Comparison of ENCODE assay signal across 24 mouse cellular contexts in genomic region chr17:23554321-23554720, GRCm38 (mm10). TPM values are rescaled to one million over a fixed set of nuclear protein-coding genes. Genes with fewer than 3 reads are reported as not detected.
"Had no signal": no experiment of that assay in that cellular context is flagged by ENCODE, and none has a peak within 500 bp of the region (broad histone marks: within the 10 kb centered on the region; RNA-seq: fewer than 3 reads in every experiment).

No protein-coding gene starts in this region.

- H3K4me2 ChIP-seq: lung, embryonic 15.5 days; midbrain, embryonic 11.5 days; midbrain, embryonic 13.5 days; midbrain, embryonic 15.5 days; neural tube, embryonic 12.5 days; stomach, embryonic 15.5 days had no signal

- H3K4me3 ChIP-seq: lung, embryonic 15.5 days; megakaryocyte, embryonic 14.5 days; midbrain, embryonic 13.5 days; midbrain, embryonic 15.5 days; neural tube, embryonic 12.5 days; stomach, embryonic 15.5 days had no signal

- ATAC-seq: liver, postnatal 0 days; lung, postnatal 0 days; midbrain, embryonic 13.5 days; midbrain, embryonic 15.5 days had no signal

- H3K9ac ChIP-seq: liver, postnatal 0 days; lung, embryonic 15.5 days; midbrain, embryonic 13.5 days; midbrain, embryonic 15.5 days; neural tube, embryonic 12.5 days; stomach, embryonic 15.5 days had no signal

- DNase-seq: liver, postnatal 0 days; lung, adult 2 months; lung, postnatal 14 days; lung, postnatal 36 days; right cerebral cortex, postnatal 14 days; thymus, adult 2 months; thymus, postnatal 25 days; thymus, postnatal 4 days had no signal

- H3K9me3 ChIP-seq: lung, embryonic 15.5 days; megakaryocyte, embryonic 14.5 days; midbrain, embryonic 13.5 days; midbrain, embryonic 15.5 days; neural tube, embryonic 12.5 days; stomach, embryonic 15.5 days had no signal

- H3K27me3 ChIP-seq: lung, embryonic 15.5 days; midbrain, embryonic 13.5 days; midbrain, embryonic 15.5 days; neural tube, embryonic 12.5 days; stomach, embryonic 15.5 days had no signal

- H3K27ac ChIP-seq: lung, embryonic 15.5 days; macrophage; midbrain, embryonic 13.5 days; midbrain, embryonic 15.5 days; neural tube, embryonic 12.5 days; stomach, embryonic 15.5 days; stomach, postnatal 0 days had no signal

RNA-seq across cellular contexts. Expression of gene Zfp13, which starts 45.0 kb away (rescaled TPM):
- total RNA-seq: monocyte, adult 5-6 weeks; neutrophil, adult 5-6 weeks had no signal

RNA-seq across cellular contexts. Expression of gene Zscan10, which starts 46.3 kb away (rescaled TPM):
- total RNA-seq: megakaryocyte progenitor cell, adult 5-6 weeks; midbrain, postnatal 0 days; monocyte, adult 5-6 weeks; neutrophil, adult 5-6 weeks had no signal
- polyA plus RNA-seq: liver, postnatal 0 days; lung, postnatal 0 days; macrophage; midbrain, embryonic 11.5 days; midbrain, embryonic 13.5 days; midbrain, embryonic 15.5 days; midbrain, postnatal 0 days; neural tube, embryonic 14.5 days; spleen, adult 2 months had no signal
